Mouse (Mus musculus): ENCODE measurements around the gene Ift81. TPM values are rescaled to one million over a fixed set of nuclear protein-coding genes. Genes with fewer than 3 reads are reported as not detected.

The Ift81 gene
- polyA plus RNA-seq, 1 experiment from 2014 or later = 46.0 TPM

DNA sequence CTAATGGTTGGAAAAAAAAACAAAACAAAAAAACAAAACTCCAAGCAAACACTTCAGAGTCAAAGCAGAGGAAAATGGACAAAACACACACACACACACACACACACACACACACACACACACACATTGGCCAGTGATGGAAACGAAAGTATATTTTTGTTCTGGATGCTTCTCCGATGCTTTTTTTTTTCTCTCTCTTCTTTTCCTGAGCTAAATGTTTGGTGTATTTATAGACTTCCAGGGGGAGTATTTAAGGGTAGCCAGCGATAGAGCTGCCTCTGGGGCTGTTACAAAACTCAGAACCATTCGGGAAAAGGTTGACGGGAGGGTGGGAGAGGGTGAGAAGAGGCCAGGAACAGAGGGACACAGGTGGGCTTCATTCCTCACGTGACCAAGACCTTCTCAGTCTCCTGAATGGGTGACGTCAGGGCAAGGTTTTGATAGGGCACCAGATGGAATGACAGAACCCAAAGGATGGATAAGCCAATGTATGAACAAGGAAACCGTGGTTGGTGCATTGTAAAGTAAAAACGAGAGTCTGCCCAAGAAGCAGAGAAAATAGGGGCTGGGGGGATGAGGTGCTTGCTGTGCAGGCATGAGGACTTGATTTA lies 5.5 kb upstream of the Ift81 start:
- 68% methylated on average over 9 of the region's 9 CpGs for WGBS
- H3K4me1 ChIP-seq (replicated peaks; ENCODE audit: control insufficient read depth, insufficient read depth, low read length) = peaks cover 6% of the 10 kb centered on the region; the same call in 1 of the 2 replicates
- H3K9me3 ChIP-seq (ENCODE audit: control insufficient read depth, low read length) = no peaks in the 10 kb centered on the region
- H3K4me3 ChIP-seq (ENCODE audit: low read length) = no peak overlapping the region
- no peaks in the 10 kb centered on the region for H3K27me3 ChIP-seq (ENCODE audit: control insufficient read depth, insufficient read depth, low read depth, low read length)
- ATAC-seq (ENCODE audit: low read depth) = no peak
- no peaks in the 10 kb centered on the region for H3K36me3 ChIP-seq (ENCODE audit: control insufficient read depth, insufficient read depth, low read length)
- peak overlapping the region; percentile 48 for H3K27ac ChIP-seq (ENCODE audit: low read length)
- no peak overlapping the region for H3K9ac ChIP-seq (ENCODE audit: low read length)
- no peak overlapping the region for H3K4me2 ChIP-seq (ENCODE audit: low read depth, low read length)

GRCm38 (mm10) chr5:122617718-122618117 lies 3.4 kb upstream of the Ift81 start:
- no peak overlapping the region for H3K27ac ChIP-seq (ENCODE audit: low read length)

DNA sequence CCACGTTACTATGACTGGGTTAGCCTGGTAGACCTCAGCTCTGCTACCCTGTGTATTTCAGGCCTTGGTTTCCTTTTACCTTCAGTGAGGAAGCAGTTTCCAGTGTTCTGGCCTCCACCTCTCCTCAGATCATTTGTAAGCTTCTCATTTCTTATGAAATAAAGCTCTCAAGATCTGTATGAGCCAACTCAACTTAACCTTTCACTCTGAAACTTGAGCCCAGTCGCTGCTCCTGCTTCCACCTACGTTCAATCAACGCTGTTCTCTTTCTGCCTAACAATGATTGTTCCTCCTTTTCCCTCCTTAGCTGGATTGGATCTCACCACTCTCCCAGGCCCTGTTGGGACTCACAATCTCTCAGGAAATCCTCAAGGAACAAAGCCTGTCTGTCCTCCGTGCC lies 2.7 kb downstream of the Ift81 start:
- Histone ChIP-seq H3K9me3 (ENCODE audit: control insufficient read depth, low read length) (no peaks in the 10 kb centered on the region), H3K27ac (ENCODE audit: low read length) (peak overlapping the region; percentile 33; the same call in 1 of the 2 replicates), H3K36me3 (ENCODE audit: control insufficient read depth, insufficient read depth, low read length) (peaks cover 5% of the 10 kb centered on the region), H3K27me3 (ENCODE audit: control insufficient read depth, insufficient read depth, low read depth, low read length) (no peaks in the 10 kb centered on the region), H3K4me3 (ENCODE audit: low read length) (no peak overlapping the region), H3K9ac (ENCODE audit: low read length) (peak overlapping the region; percentile 40), H3K4me1 (replicated peaks; ENCODE audit: control insufficient read depth, insufficient read depth, low read length) (peaks cover 11% of the 10 kb centered on the region), H3K4me2 (ENCODE audit: low read depth, low read length) (no peak overlapping the region)
- WGBS = 41% methylated on average over 5 of the region's 5 CpGs
- no peak for ATAC-seq (ENCODE audit: low read depth)

More at GRCm38 (mm10) chr5:122617718-122618117, 3.4 kb upstream of the Ift81 start:
- H3K9me3 ChIP-seq (ENCODE audit: control insufficient read depth, low read length) = no peaks in the 10 kb centered on the region
- no peak for ATAC-seq (ENCODE audit: low read depth)
- H3K4me3 ChIP-seq (ENCODE audit: low read length) = no peak overlapping the region
- WGBS = 72% methylated on average over 5 of the region's 5 CpGs
- no peak overlapping the region for H3K9ac ChIP-seq (ENCODE audit: low read length)
- H3K4me2 ChIP-seq (ENCODE audit: low read depth, low read length) = no peak overlapping the region
- no peaks in the 10 kb centered on the region for H3K27me3 ChIP-seq (ENCODE audit: control insufficient read depth, insufficient read depth, low read depth, low read length)
- H3K36me3 ChIP-seq (ENCODE audit: control insufficient read depth, insufficient read depth, low read length) = no peaks in the 10 kb centered on the region
- peaks cover 9% of the 10 kb centered on the region for H3K4me1 ChIP-seq (replicated peaks; ENCODE audit: control insufficient read depth, insufficient read depth, low read length)

- no peak overlapping the region for H3K27ac ChIP-seq (ENCODE audit: low read length)
- no peak overlapping the region for H3K4me2 ChIP-seq (ENCODE audit: low read depth, low read length)
- H3K4me3 ChIP-seq (ENCODE audit: low read length) = no peak overlapping the region
- 92% methylated on average over 2 of the region's 2 CpGs for WGBS
- peaks cover 11% of the 10 kb centered on the region for H3K4me1 ChIP-seq (replicated peaks; ENCODE audit: control insufficient read depth, insufficient read depth, low read length)
- no peaks in the 10 kb centered on the region for H3K9me3 ChIP-seq (ENCODE audit: control insufficient read depth, low read length)
- no peak overlapping the region for H3K9ac ChIP-seq (ENCODE audit: low read length)
- ATAC-seq (ENCODE audit: low read depth) = no peak
- H3K36me3 ChIP-seq (ENCODE audit: control insufficient read depth, insufficient read depth, low read length) = peaks cover 23% of the 10 kb centered on the region
- no peaks in the 10 kb centered on the region for H3K27me3 ChIP-seq (ENCODE audit: control insufficient read depth, insufficient read depth, low read depth, low read length)
Measured at GRCm38 (mm10) chr5:122604894-122605293, 9.4 kb downstream of the Ift81 start.

- no peaks in the 10 kb centered on the region for H3K9me3 ChIP-seq (ENCODE audit: control insufficient read depth, low read length)
- no peaks in the 10 kb centered on the region for H3K27me3 ChIP-seq (ENCODE audit: control insufficient read depth, insufficient read depth, low read depth, low read length)
- H3K4me1 ChIP-seq (replicated peaks; ENCODE audit: control insufficient read depth, insufficient read depth, low read length) = peaks cover 11% of the 10 kb centered on the region
- peaks cover 19% of the 10 kb centered on the region for H3K36me3 ChIP-seq (ENCODE audit: control insufficient read depth, insufficient read depth, low read length)
- H3K4me3 ChIP-seq (ENCODE audit: low read length) = no peak overlapping the region
- no peak overlapping the region for H3K9ac ChIP-seq (ENCODE audit: low read length)
- WGBS = 18% methylated on average over 11 of the region's 11 CpGs
- no peak overlapping the region for H3K4me2 ChIP-seq (ENCODE audit: low read depth, low read length)
- H3K27ac ChIP-seq (ENCODE audit: low read length) = peak overlapping the region; percentile 76
- ATAC-seq (ENCODE audit: low read depth) = peak; percentile 93
Measured at GRCm38 (mm10) chr5:122602233-122602632, 12.1 kb downstream of the Ift81 start.

DNA sequence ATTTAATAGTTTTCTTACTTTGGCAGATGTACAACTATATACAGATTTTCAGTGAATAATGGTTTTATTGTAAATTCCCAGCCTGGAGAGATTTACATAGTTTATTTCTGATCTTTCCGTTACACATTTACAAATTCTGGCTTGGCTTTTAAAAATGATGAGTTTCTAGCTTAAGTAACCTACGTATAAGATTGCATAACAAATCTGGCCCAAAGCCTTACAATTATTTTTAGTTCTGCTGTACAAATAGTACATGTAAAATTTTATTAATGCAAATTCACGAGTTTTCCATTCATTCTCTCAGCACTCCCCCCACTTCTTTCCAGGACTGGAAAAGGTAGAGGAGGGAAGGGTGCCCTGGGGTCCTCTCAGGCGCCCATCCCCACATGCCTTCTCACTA lies 18.8 kb downstream of the Ift81 start:
- H3K4me1 ChIP-seq (replicated peaks; ENCODE audit: control insufficient read depth, insufficient read depth, low read length) = no peaks in the 10 kb centered on the region
- peaks cover 2% of the 10 kb centered on the region; the same call in 1 of the 2 replicates for H3K9me3 ChIP-seq (ENCODE audit: control insufficient read depth, low read length)
- peaks cover 19% of the 10 kb centered on the region for H3K36me3 ChIP-seq (ENCODE audit: control insufficient read depth, insufficient read depth, low read length)
- no peak overlapping the region for H3K27ac ChIP-seq (ENCODE audit: low read length)
- ATAC-seq (ENCODE audit: low read depth) = no peak
- no peak overlapping the region for H3K9ac ChIP-seq (ENCODE audit: low read length)
- 64% methylated on average over 4 of the region's 4 CpGs for WGBS
- H3K4me2 ChIP-seq (ENCODE audit: low read depth, low read length) = no peak overlapping the region
- H3K4me3 ChIP-seq (ENCODE audit: low read length) = no peak overlapping the region
- H3K27me3 ChIP-seq (ENCODE audit: control insufficient read depth, insufficient read depth, low read depth, low read length) = no peaks in the 10 kb centered on the region

- 79% methylated on average over 4 of the region's 4 CpGs for WGBS
- H3K4me1 ChIP-seq (replicated peaks; ENCODE audit: control insufficient read depth, insufficient read depth, low read length) = no peaks in the 10 kb centered on the region
- H3K9me3 ChIP-seq (ENCODE audit: control insufficient read depth, low read length) = no peaks in the 10 kb centered on the region
- no peak for ATAC-seq (ENCODE audit: low read depth)
- H3K36me3 ChIP-seq (ENCODE audit: control insufficient read depth, insufficient read depth, low read length) = peaks cover 15% of the 10 kb centered on the region
- no peak overlapping the region for H3K9ac ChIP-seq (ENCODE audit: low read length)
- no peak overlapping the region for H3K4me2 ChIP-seq (ENCODE audit: low read depth, low read length)
- H3K27ac ChIP-seq (ENCODE audit: low read length) = no peak overlapping the region
- no peaks in the 10 kb centered on the region for H3K27me3 ChIP-seq (ENCODE audit: control insufficient read depth, insufficient read depth, low read depth, low read length)
- no peak overlapping the region for H3K4me3 ChIP-seq (ENCODE audit: low read length)
Measured at GRCm38 (mm10) chr5:122589891-122590290, 24.4 kb downstream of the Ift81 start.

DNA sequence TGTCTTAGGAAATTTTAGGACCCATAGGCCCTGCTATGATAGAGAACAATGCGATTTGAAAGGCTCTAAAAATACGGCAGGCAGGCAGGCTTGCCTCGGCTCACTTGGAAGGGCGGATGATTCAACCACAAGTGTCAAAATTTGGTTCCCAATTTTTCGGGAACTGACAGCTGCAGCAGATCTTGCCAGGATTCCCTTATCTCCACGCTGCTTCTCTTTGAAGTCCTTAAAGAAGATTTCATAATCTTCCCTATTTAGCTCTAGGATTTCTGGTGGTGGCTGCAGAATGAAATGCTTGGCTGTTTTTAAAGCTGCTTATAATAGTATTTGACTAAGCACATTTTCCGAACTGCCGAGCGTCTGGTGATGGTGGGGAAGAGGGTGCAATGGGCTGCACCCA lies 28.8 kb downstream of the Ift81 start:
- Histone ChIP-seq H3K4me1 (replicated peaks; ENCODE audit: control insufficient read depth, insufficient read depth, low read length) (no peaks in the 10 kb centered on the region), H3K9me3 (ENCODE audit: control insufficient read depth, low read length) (no peaks in the 10 kb centered on the region), H3K4me3 (ENCODE audit: low read length) (no peak overlapping the region), H3K27me3 (ENCODE audit: control insufficient read depth, insufficient read depth, low read depth, low read length) (no peaks in the 10 kb centered on the region), H3K4me2 (ENCODE audit: low read depth, low read length) (no peak overlapping the region), H3K27ac (ENCODE audit: low read length) (no peak overlapping the region), H3K36me3 (ENCODE audit: control insufficient read depth, insufficient read depth, low read length) (peaks cover 12% of the 10 kb centered on the region), H3K9ac (ENCODE audit: low read length) (no peak overlapping the region)
- ATAC-seq (ENCODE audit: low read depth) = 0 out of 2 replicates have a peak, but pooled peaks have one; percentile 10
- 67% methylated on average over 9 of the region's 9 CpGs for WGBS

GRCm38 (mm10) chr5:122584093-122584492 lies 30.2 kb downstream of the Ift81 start:
- no peak overlapping the region for H3K27ac ChIP-seq (ENCODE audit: low read length)
- no peaks in the 10 kb centered on the region for H3K9me3 ChIP-seq (ENCODE audit: control insufficient read depth, low read length)
- H3K4me3 ChIP-seq (ENCODE audit: low read length) = no peak overlapping the region
- no peak overlapping the region for H3K9ac ChIP-seq (ENCODE audit: low read length)
- H3K4me1 ChIP-seq (replicated peaks; ENCODE audit: control insufficient read depth, insufficient read depth, low read length) = no peaks in the 10 kb centered on the region
- 57% methylated on average over 5 of the region's 5 CpGs for WGBS
- H3K36me3 ChIP-seq (ENCODE audit: control insufficient read depth, insufficient read depth, low read length) = peaks cover 16% of the 10 kb centered on the region; the same call in 1 of the 2 replicates
- H3K4me2 ChIP-seq (ENCODE audit: low read depth, low read length) = no peak overlapping the region
- no peaks in the 10 kb centered on the region for H3K27me3 ChIP-seq (ENCODE audit: control insufficient read depth, insufficient read depth, low read depth, low read length)
- no peak for ATAC-seq (ENCODE audit: low read depth)
